Mouse (Mus musculus): ENCODE measurements around the gene Kcne3. TPM values are rescaled to one million over a fixed set of nuclear protein-coding genes. Genes with fewer than 3 reads are reported as not detected.
A peak's percentile ranks its signal among the peaks of the same experiment; 100 is the strongest.

The Kcne3 gene
- under 1 TPM in 1 of 2 experiments, not detected in 1; 0.59 TPM for total RNA-seq (2021)
- long read RNA-seq, experiment 1, partial matches to known transcripts, result 0 of 1 reads
- long read RNA-seq, experiment 1, other reads (novel, unspliced or antisense), result 0 of 1 reads
- long read RNA-seq, experiment 2, result 0 reads

GRCm38 (mm10) chr7:100176269-100176668 lies at the start of gene Kcne3:
TSS of gene Kcne3 (plus strand) at chr7:100176502.
- Histone ChIP-seq H3K27ac (no peak within 1 kb of the TSS), H3K4me3 (no peak within 1 kb of the TSS)
- TF ChIP-seq CTCF (IDR thresholded peaks at IDR 0.05), result no peak
- intact Hi-C loops (cut with DNase I), result no loop called here
- DNase-seq, result no peak

- H3K27ac ChIP-seq, result no peak overlapping the region
- no peak for DNase-seq
Measured at GRCm38 (mm10) chr7:100126514-100126913, 49.8 kb upstream of the Kcne3 start.

GRCm38 (mm10) chr7:100128262-100129041 lies 47.9 kb upstream of the Kcne3 start:
- intact Hi-C loops (cut with DNase I), result no loop called here
- Histone ChIP-seq H3K4me3 (no peak overlapping the region), H3K27ac (no peak overlapping the region)
- no peak for TF ChIP-seq CTCF (IDR thresholded peaks at IDR 0.05)
- no peak for DNase-seq

More at GRCm38 (mm10) chr7:100126514-100126913, 49.8 kb upstream of the Kcne3 start:
- no peak overlapping the region for H3K4me3 ChIP-seq
- intact Hi-C loops (cut with DNase I), result no loop called here
- no peak for TF ChIP-seq CTCF (IDR thresholded peaks at IDR 0.05)

- Histone ChIP-seq H3K4me3 (no peak overlapping the region), H3K27ac (no peak overlapping the region)
- intact Hi-C loops (cut with DNase I), result no loop called here
- no peak for DNase-seq
- no peak for TF ChIP-seq CTCF (IDR thresholded peaks at IDR 0.05)
Measured at GRCm38 (mm10) chr7:100130592-100130991, 45.7 kb upstream of the Kcne3 start.

GRCm38 (mm10) chr7:100132379-100132778 lies 43.9 kb upstream of the Kcne3 start:
- intact Hi-C loops (cut with DNase I), result no loop called here

GRCm38 (mm10) chr7:100137038-100137437 lies 39.3 kb upstream of the Kcne3 start:
- Histone ChIP-seq H3K4me3 (no peak overlapping the region), H3K27ac (no peak overlapping the region)
- no peak for TF ChIP-seq CTCF (IDR thresholded peaks at IDR 0.05)
- intact Hi-C loops (cut with DNase I), result no loop called here
- DNase-seq, result no peak

More at GRCm38 (mm10) chr7:100132379-100132778, 43.9 kb upstream of the Kcne3 start:
- Histone ChIP-seq H3K4me3 (no peak overlapping the region), H3K27ac (no peak overlapping the region)
- no peak for DNase-seq
- TF ChIP-seq CTCF (IDR thresholded peaks at IDR 0.05), result no peak

- DNase-seq, result no peak
- Histone ChIP-seq H3K4me3 (no peak overlapping the region), H3K27ac (no peak overlapping the region)
- intact Hi-C loops (cut with DNase I), result no loop called here
- no peak for TF ChIP-seq CTCF (IDR thresholded peaks at IDR 0.05)
Measured at GRCm38 (mm10) chr7:100138075-100138474, 38.2 kb upstream of the Kcne3 start.

GRCm38 (mm10) chr7:100140591-100140990 lies 35.7 kb upstream of the Kcne3 start:
- Histone ChIP-seq H3K4me3 (no peak overlapping the region), H3K27ac (no peak overlapping the region)
- no peak for TF ChIP-seq CTCF (IDR thresholded peaks at IDR 0.05)
- DNase-seq, result no peak
- intact Hi-C loops (cut with DNase I), result no loop called here

GRCm38 (mm10) chr7:100148586-100148985 lies 27.7 kb upstream of the Kcne3 start:
- Histone ChIP-seq H3K27ac (no peak overlapping the region), H3K4me3 (no peak overlapping the region)
- DNase-seq, result no peak
- intact Hi-C loops (cut with DNase I), result no loop called here
- TF ChIP-seq CTCF (IDR thresholded peaks at IDR 0.05), result no peak

GRCm38 (mm10) chr7:100150086-100150485 lies 26.2 kb upstream of the Kcne3 start:
- TF ChIP-seq CTCF (IDR thresholded peaks at IDR 0.05), result no peak
- intact Hi-C loops (cut with DNase I), result no loop called here
- H3K4me3 ChIP-seq, result no peak overlapping the region
- no peak overlapping the region for H3K27ac ChIP-seq
- DNase-seq, result no peak

GRCm38 (mm10) chr7:100150626-100151025 lies 25.7 kb upstream of the Kcne3 start:
- no peak for DNase-seq
- intact Hi-C loops (cut with DNase I), result no loop called here
- H3K4me3 ChIP-seq, result no peak overlapping the region
- H3K27ac ChIP-seq, result no peak overlapping the region
- no peak for TF ChIP-seq CTCF (IDR thresholded peaks at IDR 0.05)

GRCm38 (mm10) chr7:100157669-100158068 lies 18.6 kb upstream of the Kcne3 start:
- no peak overlapping the region for H3K4me3 ChIP-seq
- TF ChIP-seq CTCF (IDR thresholded peaks at IDR 0.05), result no peak
- intact Hi-C loops (cut with DNase I), result loop anchor here (2.0 kb wide), 1 partner anchor 35 kb away; no protein-coding TSS in a partner anchor
- no peak overlapping the region for H3K27ac ChIP-seq
- no peak for DNase-seq

- H3K4me3 ChIP-seq, result peak within 1 kb of the TSS; percentile 97
- H3K27ac ChIP-seq, result peak within 1 kb of the TSS; percentile 99
- peak; percentile 98 for DNase-seq
- peak; percentile 37 for TF ChIP-seq CTCF (IDR thresholded peaks at IDR 0.05)
- intact Hi-C loops (cut with DNase I), result loop anchor here (2.0 kb wide), 1 partner anchor 36 kb away; no protein-coding TSS in a partner anchor
Measured at GRCm38 (mm10) chr7:100159105-100159841, 17.0 kb upstream of the Kcne3 start, which contains the start of gene Lipt2. TSS of gene Lipt2 (plus strand) at chr7:100159277.
